Mouse (Mus musculus): Measurements from ENCODE around the gene Sgsm1. TPM values are rescaled to one million over a fixed set of nuclear protein-coding genes. Genes with fewer than 3 reads are reported as not detected.

Gene Sgsm1
- total and polyA plus RNA-seq, 2 experiments from 2014 or later, result 0.11 to 1.1 TPM

DNA sequence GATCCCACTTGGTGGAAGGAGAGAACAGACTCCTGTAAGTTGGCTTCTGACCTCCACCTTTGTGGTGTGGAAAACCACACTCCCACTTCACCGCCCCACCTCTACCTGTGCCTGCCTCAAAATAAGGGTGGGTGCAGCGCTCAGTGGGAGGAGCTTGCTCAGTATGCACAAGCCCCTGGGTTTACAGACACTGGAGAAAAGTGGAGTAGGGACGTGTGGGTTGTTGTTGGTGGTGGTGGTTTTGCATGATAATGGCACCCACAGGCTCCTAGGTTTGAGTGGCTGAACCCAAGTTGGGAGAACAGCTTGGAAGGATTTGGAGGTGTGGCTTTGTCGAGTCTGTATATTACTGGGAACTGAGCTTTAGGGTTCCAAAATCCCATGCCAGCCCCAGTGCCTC is 22.3 kb upstream of the Sgsm1 start:
- ATAC-seq (ENCODE audit: insufficient read depth, low read depth), result no peak
- Histone ChIP-seq H3K27me3 (ENCODE audit: control insufficient read depth, insufficient read depth, low read length) (peaks cover 56% of the 10 kb centered on the region), H3K4me3 (ENCODE audit: low read depth, low read length) (no peak overlapping the region), H3K9me3 (replicated peaks; ENCODE audit: control insufficient read depth, low read length) (peaks cover 11% of the 10 kb centered on the region; the same call in 1 of the 2 replicates), H3K4me2 (ENCODE audit: low read depth, low read length) (no peak overlapping the region), H3K36me3 (replicated peaks; ENCODE audit: control insufficient read depth, insufficient read depth, low read length) (no peaks in the 10 kb centered on the region), H3K4me1 (ENCODE audit: control insufficient read depth, insufficient read depth) (no peaks in the 10 kb centered on the region), H3K9ac (replicated peaks; ENCODE audit: low read depth, low read length) (no peak overlapping the region), H3K27ac (ENCODE audit: low read depth) (no peak overlapping the region)
- TF ChIP-seq EP300 (IDR thresholded peaks at IDR 0.05; ENCODE audit: low read depth) (no peak), CTCF (IDR thresholded peaks at IDR 0.05; ENCODE audit: low read depth) (no peak)
- WGBS, result 50% methylated on average over 4 of the region's 4 CpGs
- no peak for DNase-seq (ENCODE audit: low spot score)

DNA sequence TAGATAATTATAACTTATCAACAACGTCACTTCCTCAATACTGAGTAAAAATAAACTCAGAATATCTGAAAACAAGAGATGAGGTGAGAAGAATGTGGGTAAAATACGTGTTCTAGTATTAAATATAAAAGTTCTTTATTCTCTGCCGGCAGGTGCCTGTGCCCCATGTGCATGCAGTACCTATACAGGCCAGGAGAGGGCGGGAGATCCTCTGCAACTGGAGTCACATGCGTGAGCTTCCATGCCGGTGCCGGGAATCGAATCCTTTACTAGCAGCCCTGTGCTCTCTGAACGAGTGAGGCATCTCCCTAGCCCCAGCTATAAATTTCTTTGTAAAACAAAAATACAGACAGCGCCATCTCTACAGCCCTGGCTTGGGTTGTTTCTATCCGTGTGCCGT is 21.7 kb upstream of the Sgsm1 start:
- H3K9me3 ChIP-seq (replicated peaks; ENCODE audit: control insufficient read depth, low read length), result peaks cover 11% of the 10 kb centered on the region; the same call in 1 of the 2 replicates
- H3K4me2 ChIP-seq (ENCODE audit: low read depth, low read length), result no peak overlapping the region
- 29% methylated on average over 12 of the region's 12 CpGs for WGBS
- H3K4me1 ChIP-seq (ENCODE audit: control insufficient read depth, insufficient read depth), result no peaks in the 10 kb centered on the region
- TF ChIP-seq CTCF (IDR thresholded peaks at IDR 0.05; ENCODE audit: low read depth), result peak; percentile 30; the same call in 1 of the 2 replicates
- no peak for TF ChIP-seq EP300 (IDR thresholded peaks at IDR 0.05; ENCODE audit: low read depth)
- DNase-seq (ENCODE audit: low spot score) (no peak), ATAC-seq (ENCODE audit: insufficient read depth, low read depth) (no peak)
- peaks cover 49% of the 10 kb centered on the region for H3K27me3 ChIP-seq (ENCODE audit: control insufficient read depth, insufficient read depth, low read length)
- H3K9ac ChIP-seq (replicated peaks; ENCODE audit: low read depth, low read length), result no peak overlapping the region
- no peak overlapping the region for H3K4me3 ChIP-seq (ENCODE audit: low read depth, low read length)
- no peak overlapping the region for H3K27ac ChIP-seq (ENCODE audit: low read depth)
- no peaks in the 10 kb centered on the region for H3K36me3 ChIP-seq (replicated peaks; ENCODE audit: control insufficient read depth, insufficient read depth, low read length)

DNA sequence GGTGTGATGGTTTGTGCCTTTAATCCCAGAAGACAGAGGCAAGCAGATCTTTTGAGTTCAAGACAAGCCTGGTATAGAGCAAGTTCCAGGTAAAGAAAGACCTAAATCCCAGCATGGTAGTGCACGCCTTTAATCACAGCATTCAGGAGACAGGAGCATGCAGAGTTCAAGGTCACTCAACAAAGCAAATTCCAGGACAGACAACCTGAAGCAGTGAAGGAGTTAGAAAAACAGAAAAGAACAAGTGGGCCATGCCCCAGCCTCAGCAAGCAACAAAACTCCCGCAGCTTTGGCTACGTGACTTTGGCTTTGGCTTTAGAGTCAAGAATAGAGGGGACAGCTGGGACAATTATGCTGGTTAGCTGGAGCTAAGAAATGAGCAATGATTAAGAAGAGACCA is 19.6 kb upstream of the Sgsm1 start:
- 74% methylated on average over 3 of the region's 3 CpGs for WGBS
- no peak for TF ChIP-seq EP300 (IDR thresholded peaks at IDR 0.05; ENCODE audit: low read depth)
- TF ChIP-seq CTCF (IDR thresholded peaks at IDR 0.05; ENCODE audit: low read depth), result no peak
- no peak overlapping the region for H3K4me3 ChIP-seq (ENCODE audit: low read depth, low read length)
- H3K27me3 ChIP-seq (ENCODE audit: control insufficient read depth, insufficient read depth, low read length), result peaks cover 29% of the 10 kb centered on the region
- no peak for DNase-seq (ENCODE audit: low spot score)
- no peaks in the 10 kb centered on the region for H3K4me1 ChIP-seq (ENCODE audit: control insufficient read depth, insufficient read depth)
- peaks cover 11% of the 10 kb centered on the region; the same call in 1 of the 2 replicates for H3K9me3 ChIP-seq (replicated peaks; ENCODE audit: control insufficient read depth, low read length)
- H3K9ac ChIP-seq (replicated peaks; ENCODE audit: low read depth, low read length), result no peak overlapping the region
- ATAC-seq (ENCODE audit: insufficient read depth, low read depth), result no peak
- H3K27ac ChIP-seq (ENCODE audit: low read depth), result no peak overlapping the region
- no peak overlapping the region for H3K4me2 ChIP-seq (ENCODE audit: low read depth, low read length)
- H3K36me3 ChIP-seq (replicated peaks; ENCODE audit: control insufficient read depth, insufficient read depth, low read length), result no peaks in the 10 kb centered on the region

DNA sequence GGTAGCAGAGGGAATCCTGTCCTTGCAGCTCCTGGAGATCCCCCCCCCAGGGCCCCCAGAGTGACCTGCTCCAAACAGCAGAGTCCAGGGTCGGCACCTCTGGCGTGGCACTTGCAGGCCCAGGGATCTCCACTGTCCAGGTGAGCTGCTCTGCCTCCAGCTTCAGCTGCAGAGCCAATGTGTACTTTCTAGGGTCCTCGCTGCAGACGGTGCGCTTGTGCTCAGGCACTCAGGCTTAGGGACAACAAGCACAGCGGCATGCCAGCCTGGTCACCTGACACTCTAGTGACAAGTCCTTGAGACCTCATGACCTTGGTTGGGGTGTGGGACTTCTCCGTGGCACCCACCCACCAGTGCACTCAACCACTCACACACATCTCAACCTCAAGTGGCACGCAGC is 18.9 kb upstream of the Sgsm1 start:
- Histone ChIP-seq H3K4me3 (ENCODE audit: low read depth, low read length) (no peak overlapping the region), H3K9me3 (replicated peaks; ENCODE audit: control insufficient read depth, low read length) (peaks cover 11% of the 10 kb centered on the region; the same call in 1 of the 2 replicates), H3K27me3 (ENCODE audit: control insufficient read depth, insufficient read depth, low read length) (peaks cover 28% of the 10 kb centered on the region), H3K4me2 (ENCODE audit: low read depth, low read length) (no peak overlapping the region), H3K36me3 (replicated peaks; ENCODE audit: control insufficient read depth, insufficient read depth, low read length) (no peaks in the 10 kb centered on the region), H3K27ac (ENCODE audit: low read depth) (no peak overlapping the region), H3K4me1 (ENCODE audit: control insufficient read depth, insufficient read depth) (no peaks in the 10 kb centered on the region), H3K9ac (replicated peaks; ENCODE audit: low read depth, low read length) (no peak overlapping the region)
- no peak for TF ChIP-seq EP300 (IDR thresholded peaks at IDR 0.05; ENCODE audit: low read depth)
- no peak for TF ChIP-seq CTCF (IDR thresholded peaks at IDR 0.05; ENCODE audit: low read depth)
- no peak for DNase-seq (ENCODE audit: low spot score)
- 78% methylated on average over 8 of the region's 8 CpGs for WGBS
- no peak for ATAC-seq (ENCODE audit: insufficient read depth, low read depth)

DNA sequence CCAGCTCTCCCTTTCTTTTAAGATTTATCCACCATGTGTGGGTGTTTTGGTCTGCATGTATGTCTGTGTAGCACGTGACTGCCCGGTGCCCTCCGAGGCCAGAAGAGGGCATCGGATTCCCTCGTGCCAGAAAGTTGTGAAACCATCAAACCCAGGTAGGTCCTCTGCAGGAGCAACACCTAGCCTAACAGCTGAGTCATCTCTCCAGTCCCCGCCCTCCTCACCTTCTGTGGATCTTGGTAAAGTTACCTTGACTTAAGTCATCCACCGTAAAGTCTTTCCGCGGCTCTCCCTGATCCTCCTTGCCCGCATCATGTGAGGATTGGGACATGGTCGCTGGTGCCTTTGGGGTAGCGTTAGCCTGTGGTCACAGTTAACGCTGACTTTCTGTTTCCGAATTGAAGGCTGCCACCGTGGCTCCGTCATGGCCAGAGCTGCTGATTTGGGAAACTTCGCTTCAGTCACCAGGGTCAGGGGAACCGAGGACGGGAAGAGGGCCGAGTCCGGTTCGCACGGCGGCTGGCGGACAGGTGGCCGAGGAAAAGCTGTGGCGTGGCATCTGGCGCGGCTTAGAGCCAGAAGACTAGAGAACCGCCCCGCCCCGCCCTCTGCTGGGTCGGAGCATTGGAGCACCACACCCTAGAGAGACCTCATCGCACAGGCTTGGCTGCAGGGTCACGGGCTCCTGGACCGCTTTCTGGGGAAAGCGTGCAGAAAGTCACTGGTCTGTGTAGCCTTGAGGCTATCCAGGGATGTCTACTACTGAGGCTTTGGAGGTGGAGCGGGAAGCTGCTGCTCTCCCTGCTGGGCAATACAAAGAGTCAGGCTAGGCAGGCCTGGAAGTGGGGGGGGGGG is 13.4 kb upstream of the Sgsm1 start:
- H3K27me3 ChIP-seq (ENCODE audit: control insufficient read depth, insufficient read depth, low read length), result peaks cover 27% of the 10 kb centered on the region
- no peaks in the 10 kb centered on the region for H3K4me1 ChIP-seq (ENCODE audit: control insufficient read depth, insufficient read depth)
- DNase-seq (ENCODE audit: low spot score), result no peak
- H3K4me2 ChIP-seq (ENCODE audit: low read depth, low read length), result peak overlapping the region; percentile 55
- no peaks in the 10 kb centered on the region for H3K36me3 ChIP-seq (replicated peaks; ENCODE audit: control insufficient read depth, insufficient read depth, low read length)
- WGBS, result 5% methylated on average over 38 of the region's 38 CpGs
- ATAC-seq (ENCODE audit: insufficient read depth, low read depth), result no peak
- H3K27ac ChIP-seq (ENCODE audit: low read depth), result no peak overlapping the region
- H3K9ac ChIP-seq (replicated peaks; ENCODE audit: low read depth, low read length), result no peak overlapping the region
- TF ChIP-seq EP300 (IDR thresholded peaks at IDR 0.05; ENCODE audit: low read depth), result no peak
- no peak for TF ChIP-seq CTCF (IDR thresholded peaks at IDR 0.05; ENCODE audit: low read depth)
- peak overlapping the region; percentile 35 for H3K4me3 ChIP-seq (ENCODE audit: low read depth, low read length)
- H3K9me3 ChIP-seq (replicated peaks; ENCODE audit: control insufficient read depth, low read length), result peaks cover 6% of the 10 kb centered on the region; the same call in 1 of the 2 replicates
